Mouse (Mus musculus) midbrain, embryonic 11.5 days (tissue): ENCODE data around the gene Map1a. TPM values are rescaled to one million over a fixed set of nuclear protein-coding genes. Genes with fewer than 3 reads are reported as not detected.

Experiments
- ATAC-seq: fragments of 200-750 bp; cut with Nextera tagmentation; 2 replicates; pipeline ENCODE4 v1.8.0; 2017; ENCODE audit warnings: moderate TSS enrichment, moderate library complexity; ENCODE audit not compliant: low FRiP score
- DNase-seq: peaks from one replicate; pipeline ENCODE4 v3.0.0; 2015; ENCODE audit warnings: low spot score; ENCODE audit errors: missing footprints
- H3K27ac ChIP-seq: fragments of 300-500 bp; sonication (generic); 2 replicates; pipeline ENCODE4 v1.5.1; 2014; ENCODE audit warnings: low read depth, low read length
- H3K27me3 ChIP-seq: fragments of 300-500 bp; sonication (generic); 2 replicates; pipeline ENCODE4 v1.6.1; 2014; ENCODE audit warnings: mild to moderate bottlenecking, low read length, moderate library complexity, mixed read lengths; ENCODE audit not compliant: control insufficient read depth, insufficient read depth
- H3K36me3 ChIP-seq: fragments of 300-500 bp; sonication (generic); 2 replicates; pipeline ENCODE4 v1.6.1; 2014; ENCODE audit warnings: mild to moderate bottlenecking, low read length, moderate library complexity, mixed read lengths; ENCODE audit not compliant: control insufficient read depth, insufficient read depth
- H3K4me1 ChIP-seq: fragments of 300-500 bp; sonication (generic); 2 replicates; pipeline ENCODE4 v1.6.1; 2014; ENCODE audit warnings: low read length; ENCODE audit not compliant: control insufficient read depth, insufficient read depth
- H3K4me2 ChIP-seq: fragments of 300-500 bp; sonication (generic); 2 replicates; pipeline ENCODE4 v1.6.1; 2014; ENCODE audit warnings: mild to moderate bottlenecking, moderate library complexity
- H3K4me3 ChIP-seq: fragments of 300-500 bp; sonication (generic); 2 replicates; pipeline ENCODE4 v1.5.1; 2014; ENCODE audit warnings: low read depth, low read length
- H3K9ac ChIP-seq: fragments of 300-500 bp; sonication (generic); 2 replicates; pipeline ENCODE4 v1.6.1; 2014; ENCODE audit warnings: low read length
- H3K9me3 ChIP-seq: fragments of 300-500 bp; sonication (generic); 2 replicates; pipeline ENCODE4 v1.6.1; 2016; ENCODE audit warnings: low read length; ENCODE audit not compliant: control insufficient read depth
- WGBS: fragments of 180-500 bp; shearing (Covaris S2); extraction: QIAGEN DNeasy Blood & Tissue Kit; methylation state at CpG from one replicate; pipeline ENCODE4 v1.1.7; 2014; 5-methylcytosine and 5-hydroxymethylcytosine counted together
- polyA plus RNA-seq: library from polyadenylated mRNA; unstranded; fragments of >200 nt; fragmentation: Nextera tagmentation; extraction: Ambion mirVana; gene quantifications from 2 replicates; pipeline ENCODE4 v1.2.1, GENCODE M21; 2014

Gene Map1a
- polyA plus RNA-seq, 1 experiment from 2014 or later, result 14.3 TPM

- no peaks in the 10 kb centered on the region for H3K36me3 ChIP-seq
- H3K9me3 ChIP-seq, result no peaks in the 10 kb centered on the region
- WGBS, result 4% methylated on average over 36 of the region's 36 CpGs
- no peak overlapping the region for H3K27ac ChIP-seq
- ATAC-seq, result peak; percentile 66; the same call in 1 of the 2 replicates
- H3K4me3 ChIP-seq, result peak overlapping the region; percentile 63
- peaks cover 30% of the 10 kb centered on the region for H3K4me1 ChIP-seq
- H3K27me3 ChIP-seq, result no peaks in the 10 kb centered on the region
- peak overlapping the region; percentile 85 for H3K4me2 ChIP-seq
- no peak for DNase-seq
- peak overlapping the region; percentile 54 for H3K9ac ChIP-seq
Observed at GRCm38 (mm10) chr2:121289730-121290540, 535 bp downstream of the Map1a start.

GRCm38 (mm10) chr2:121292316-121293013 is 3.1 kb downstream of the Map1a start:
- peaks cover 53% of the 10 kb centered on the region for H3K4me1 ChIP-seq

GRCm38 (mm10) chr2:121294182-121294581 is 4.8 kb downstream of the Map1a start:
- Histone ChIP-seq H3K27me3 (no peaks in the 10 kb centered on the region), H3K36me3 (0 out of 2 replicates have a peak, but pooled peaks cover under 1% of the 10 kb centered on the region), H3K4me3 (peak overlapping the region; percentile 40; the same call in 1 of the 2 replicates), H3K9me3 (no peaks in the 10 kb centered on the region), H3K27ac (peak overlapping the region; percentile 82), H3K4me2 (peak overlapping the region; percentile 65), H3K4me1 (peaks cover 55% of the 10 kb centered on the region), H3K9ac (peak overlapping the region; percentile 46)
- 28% methylated on average over 4 of the region's 4 CpGs for WGBS
- ATAC-seq (no peak), DNase-seq (peak; percentile 87)

More at GRCm38 (mm10) chr2:121292316-121293013, 3.1 kb downstream of the Map1a start:
- no peak for ATAC-seq
- no peaks in the 10 kb centered on the region for H3K9me3 ChIP-seq
- no peak overlapping the region for H3K27ac ChIP-seq
- no peaks in the 10 kb centered on the region for H3K27me3 ChIP-seq
- no peak overlapping the region for H3K4me2 ChIP-seq
- H3K9ac ChIP-seq, result no peak overlapping the region
- no peak for DNase-seq
- 67% methylated on average over 5 of the region's 5 CpGs for WGBS
- H3K4me3 ChIP-seq, result no peak overlapping the region
- no peaks in the 10 kb centered on the region for H3K36me3 ChIP-seq

DNA sequence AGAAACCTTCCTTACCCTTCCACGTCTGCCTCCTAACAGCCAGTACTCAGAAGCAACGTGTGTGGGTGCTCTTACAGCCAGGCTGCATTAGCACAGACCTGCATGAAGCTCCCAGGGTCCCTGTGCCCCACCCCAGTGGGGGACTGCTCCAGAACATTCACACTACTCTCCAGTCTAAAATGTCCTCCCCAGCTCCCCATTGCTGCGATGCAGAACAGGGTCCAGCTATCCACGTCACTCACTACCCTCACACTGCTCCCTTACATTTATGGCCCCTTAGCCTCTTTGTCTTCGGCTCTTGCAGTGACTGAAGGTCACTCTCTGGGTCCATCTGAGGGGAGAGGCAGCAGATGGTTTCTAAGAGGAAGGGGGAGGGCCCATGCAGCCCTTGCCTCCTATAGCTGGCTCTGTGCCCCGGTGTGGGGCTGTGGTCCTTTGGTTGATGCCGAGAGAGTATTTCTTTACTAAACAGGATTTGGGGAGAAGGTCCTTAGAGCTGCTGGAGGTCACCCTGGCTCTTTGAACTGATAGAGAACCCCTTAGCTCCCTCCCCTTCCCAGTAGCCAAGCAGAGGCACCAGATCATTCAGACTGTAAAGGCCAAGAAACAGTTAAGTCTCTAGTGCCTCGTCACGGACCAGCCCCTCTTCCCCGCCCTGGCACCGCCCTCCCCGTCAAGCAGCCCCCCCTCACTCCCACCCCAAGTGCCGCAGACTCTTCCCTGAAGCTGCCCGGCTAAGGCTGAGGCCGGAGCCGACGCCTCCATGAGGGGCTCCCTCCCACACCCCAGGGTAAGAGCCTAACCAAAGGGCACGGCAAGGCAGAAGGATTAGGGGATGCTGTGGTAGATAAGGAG is 5.6 kb downstream of the Map1a start:
- no peaks in the 10 kb centered on the region for H3K27me3 ChIP-seq
- H3K4me1 ChIP-seq, result peaks cover 53% of the 10 kb centered on the region
- peak; percentile 74 for ATAC-seq

GRCm38 (mm10) chr2:121295608-121296571 is 6.5 kb downstream of the Map1a start:
- peaks cover 14% of the 10 kb centered on the region; the same call in 1 of the 2 replicates for H3K36me3 ChIP-seq
- H3K9me3 ChIP-seq, result no peaks in the 10 kb centered on the region
- whole genome bisulfite sequencing, result 1% methylated on average over 15 of the region's 15 CpGs
- peak; percentile 93 for DNase-seq
- peak overlapping the region; percentile 65 for H3K4me2 ChIP-seq
- H3K9ac ChIP-seq, result peak overlapping the region; percentile 46
- peak; percentile 53 for ATAC-seq
- H3K27me3 ChIP-seq, result no peaks in the 10 kb centered on the region
- peak overlapping the region; percentile 82 for H3K27ac ChIP-seq
- H3K4me3 ChIP-seq, result peak overlapping the region; percentile 40
- H3K4me1 ChIP-seq, result peaks cover 45% of the 10 kb centered on the region

More for the DNA sequence above, 5.6 kb downstream of the Map1a start:
- Histone ChIP-seq H3K9me3 (no peaks in the 10 kb centered on the region), H3K4me3 (peak overlapping the region; percentile 40), H3K4me2 (peak overlapping the region; percentile 65), H3K36me3 (peaks cover 6% of the 10 kb centered on the region; the same call in 1 of the 2 replicates), H3K27ac (peak overlapping the region; percentile 82), H3K9ac (peak overlapping the region; percentile 46)
- peak; percentile 94 for DNase-seq
- 1% methylated on average over 18 of the region's 18 CpGs for WGBS

GRCm38 (mm10) chr2:121296754-121297231 is 7.4 kb downstream of the Map1a start:
- 6% methylated on average over 6 of the region's 6 CpGs for WGBS
- Histone ChIP-seq H3K4me3 (peak overlapping the region; percentile 40), H3K27ac (peak overlapping the region; percentile 68), H3K4me2 (peak overlapping the region; percentile 65), H3K4me1 (peaks cover 45% of the 10 kb centered on the region), H3K27me3 (no peaks in the 10 kb centered on the region), H3K9me3 (no peaks in the 10 kb centered on the region), H3K36me3 (peaks cover 14% of the 10 kb centered on the region; the same call in 1 of the 2 replicates), H3K9ac (peak overlapping the region; percentile 46)
- peak; percentile 92 for DNase-seq
- 0 out of 2 replicates have a peak, but pooled peaks have one; percentile 1 for ATAC-seq

GRCm38 (mm10) chr2:121297701-121298100 is 8.3 kb downstream of the Map1a start:
- Histone ChIP-seq H3K4me3 (0 out of 2 replicates have a peak overlapping the region, but pooled peaks have one; percentile 40), H3K4me1 (peaks cover 45% of the 10 kb centered on the region), H3K9ac (peak overlapping the region; percentile 37), H3K27ac (no peak overlapping the region), H3K27me3 (no peaks in the 10 kb centered on the region), H3K4me2 (peak overlapping the region; percentile 65), H3K9me3 (no peaks in the 10 kb centered on the region), H3K36me3 (peaks cover 17% of the 10 kb centered on the region; the same call in 1 of the 2 replicates)
- DNase-seq, result peak; percentile 89
- WGBS, result 14% methylated on average over 9 of the region's 9 CpGs
- no peak for ATAC-seq
